Mouse (Mus musculus): Measurements from ENCODE around the gene Mmp10. TPM values are rescaled to one million over a fixed set of nuclear protein-coding genes. Genes with fewer than 3 reads are reported as not detected.

Mmp10 gene
- polyA plus RNA-seq (2014; fragmentation: Illumina TruSeq; extraction: RNeasy Lipid Tissue Mini Kit (QIAGEN cat#74804); ENCODE audit: insufficient read depth, low read depth, low replicate concordance) = not detected

GRCm38 (mm10) chr9:7502051-7502450 is at the start of gene Mmp10:
TSS of gene Mmp10 (plus strand) at chr9:7502352.

GRCm38 (mm10) chr9:7558221-7559017 is 56.3 kb downstream of the Mmp10 start, which contains the start of gene Mmp8:
TSS of gene Mmp8 (plus strand) at chr9:7558456.

Other genes starting within 250 kb of the Mmp10 start
- gene Mmp13, start 229.8 kb upstream of the Mmp10 start, polyA plus RNA-seq (2014; fragmentation: Illumina TruSeq; extraction: RNeasy Lipid Tissue Mini Kit (QIAGEN cat#74804); ENCODE audit: insufficient read depth, low read depth, low replicate concordance) = 0.28 TPM
- gene Mmp12, start 158.0 kb upstream of the Mmp10 start, polyA plus RNA-seq (2014; fragmentation: Illumina TruSeq; extraction: RNeasy Lipid Tissue Mini Kit (QIAGEN cat#74804); ENCODE audit: insufficient read depth, low read depth, low replicate concordance) = 3.3 TPM
- not detected for gene Mmp1b, start 114.3 kb upstream of the Mmp10 start, polyA plus RNA-seq (2014; fragmentation: Illumina TruSeq; extraction: RNeasy Lipid Tissue Mini Kit (QIAGEN cat#74804); ENCODE audit: insufficient read depth, low read depth, low replicate concordance)
- 37.3 TPM for gene Mmp3, start 56.5 kb upstream of the Mmp10 start, polyA plus RNA-seq (2014; fragmentation: Illumina TruSeq; extraction: RNeasy Lipid Tissue Mini Kit (QIAGEN cat#74804); ENCODE audit: insufficient read depth, low read depth, low replicate concordance)
- 2.2 TPM for gene Mmp8, start 56.1 kb downstream of the Mmp10 start, polyA plus RNA-seq (2014; fragmentation: Illumina TruSeq; extraction: RNeasy Lipid Tissue Mini Kit (QIAGEN cat#74804); ENCODE audit: insufficient read depth, low read depth, low replicate concordance)
- 0.79 TPM for gene Mmp27, start 69.0 kb downstream of the Mmp10 start, polyA plus RNA-seq (2014; fragmentation: Illumina TruSeq; extraction: RNeasy Lipid Tissue Mini Kit (QIAGEN cat#74804); ENCODE audit: insufficient read depth, low read depth, low replicate concordance)
- not detected for gene Mmp20, start 125.9 kb downstream of the Mmp10 start, polyA plus RNA-seq (2014; fragmentation: Illumina TruSeq; extraction: RNeasy Lipid Tissue Mini Kit (QIAGEN cat#74804); ENCODE audit: insufficient read depth, low read depth, low replicate concordance)
- not detected for gene Mmp7, start 189.7 kb downstream of the Mmp10 start, polyA plus RNA-seq (2014; fragmentation: Illumina TruSeq; extraction: RNeasy Lipid Tissue Mini Kit (QIAGEN cat#74804); ENCODE audit: insufficient read depth, low read depth, low replicate concordance)